Mouse (Mus musculus) gastrocnemius, adult 2 months (tissue): ENCODE measurements around the gene Hebp1. TPM values are rescaled to one million over a fixed set of nuclear protein-coding genes. Genes with fewer than 3 reads are reported as not detected.

Experiments used
- DNase-seq: peaks from one replicate; pipeline ENCODE4 v3.0.0; 2022
- H3K27ac ChIP-seq: fragments of 200-600 bp; 2 replicates; pipeline ENCODE4 v1.8.1; 2022; ENCODE audit warnings: mild to moderate bottlenecking
- H3K4me3 ChIP-seq: fragments of 200-600 bp; 2 replicates; pipeline ENCODE4 v1.8.1; 2022; ENCODE audit warnings: mild to moderate bottlenecking, moderate library complexity
- CTCF ChIP-seq: fragments of 200-600 bp; IDR thresholded peaks from 2 replicates; pipeline ENCODE4 v1.8.1; 2022; ENCODE audit warnings: antibody characterized with exemption, mild to moderate bottlenecking, moderate library complexity
- intact Hi-C: fragments of 180-260 bp; cut with DNase I; formaldehyde crosslinking; loops from one replicate; pipeline ENCODE4 v1.15.1; 2025
- total RNA-seq, 2 experiments: library from RNA; stranded (reverse); gene quantifications; 2 replicates each; pipeline ENCODE4 v1.2.3; 2021

The Hebp1 gene
- total RNA-seq, 2 experiments from 2014 or later, result 3.8 to 10.3 TPM

- intact Hi-C loops, result no loop called here
- no peak for DNase-seq
- no peak for TF ChIP-seq CTCF
- Histone ChIP-seq H3K4me3 (no peak overlapping the region), H3K27ac (no peak overlapping the region)
These were observed 20.5 kb upstream of the Hebp1 start for GRCm38 (mm10) chr6:135218330-135218729.

GRCm38 (mm10) chr6:135212666-135213065 is 14.8 kb upstream of the Hebp1 start:
- no peak overlapping the region for H3K27ac ChIP-seq
- no peak for DNase-seq
- TF ChIP-seq CTCF, result no peak
- intact Hi-C loops, result no loop called here
- no peak overlapping the region for H3K4me3 ChIP-seq

DNA sequence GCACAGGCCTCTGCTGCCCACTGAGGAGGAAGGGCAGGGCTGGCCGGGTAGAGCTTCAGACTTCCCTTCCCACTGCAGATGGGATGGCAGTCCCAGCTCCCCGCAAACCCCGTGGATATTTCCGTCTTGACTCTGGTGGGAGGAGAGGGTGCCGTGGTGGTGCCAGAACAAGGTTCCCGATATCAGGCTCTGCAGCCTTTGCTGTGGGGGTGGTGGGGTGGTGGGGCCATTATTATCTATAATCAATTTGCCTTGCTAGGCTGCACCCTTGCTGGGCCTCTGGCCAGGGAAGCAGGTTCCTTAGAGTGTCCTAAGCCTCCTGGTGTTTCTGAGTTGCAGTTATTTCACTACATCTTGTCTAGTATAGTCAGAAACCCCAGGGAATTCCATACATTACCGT is 13.3 kb upstream of the Hebp1 start:
- intact Hi-C loops, result no loop called here
- TF ChIP-seq CTCF, result no peak
- no peak for DNase-seq
- no peak overlapping the region for H3K4me3 ChIP-seq
- no peak overlapping the region for H3K27ac ChIP-seq

GRCm38 (mm10) chr6:135206909-135207308 is 9.1 kb upstream of the Hebp1 start:
- no peak for TF ChIP-seq CTCF
- no peak overlapping the region for H3K4me3 ChIP-seq
- H3K27ac ChIP-seq, result no peak overlapping the region
- intact Hi-C loops, result no loop called here
- no peak for DNase-seq

DNA sequence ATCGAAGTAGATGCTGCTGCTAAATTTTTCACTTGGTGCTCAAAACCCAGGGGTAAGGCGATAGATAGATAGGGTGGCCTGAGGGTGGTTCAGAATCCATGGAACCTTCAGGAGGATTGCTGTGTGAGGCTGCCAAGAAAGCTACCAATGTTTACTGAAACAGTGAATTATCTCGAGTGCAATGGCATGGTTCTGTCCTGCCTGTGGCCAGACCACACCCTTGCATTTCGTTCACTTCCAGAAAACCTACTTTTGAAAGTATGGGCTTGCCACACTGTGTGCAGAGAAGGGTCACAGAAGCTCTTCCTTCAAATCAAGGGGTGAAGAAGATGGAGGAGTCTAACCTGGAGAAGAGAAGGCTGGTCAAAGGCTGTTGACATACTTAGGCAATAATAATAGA is 8.0 kb upstream of the Hebp1 start:
- Histone ChIP-seq H3K27ac (no peak overlapping the region), H3K4me3 (no peak overlapping the region)
- no peak for TF ChIP-seq CTCF
- intact Hi-C loops, result no loop called here
- no peak for DNase-seq

GRCm38 (mm10) chr6:135204869-135205268 is 7.0 kb upstream of the Hebp1 start:
- Histone ChIP-seq H3K4me3 (no peak overlapping the region), H3K27ac (no peak overlapping the region)
- no peak for TF ChIP-seq CTCF
- DNase-seq, result no peak
- intact Hi-C loops, result no loop called here

DNA sequence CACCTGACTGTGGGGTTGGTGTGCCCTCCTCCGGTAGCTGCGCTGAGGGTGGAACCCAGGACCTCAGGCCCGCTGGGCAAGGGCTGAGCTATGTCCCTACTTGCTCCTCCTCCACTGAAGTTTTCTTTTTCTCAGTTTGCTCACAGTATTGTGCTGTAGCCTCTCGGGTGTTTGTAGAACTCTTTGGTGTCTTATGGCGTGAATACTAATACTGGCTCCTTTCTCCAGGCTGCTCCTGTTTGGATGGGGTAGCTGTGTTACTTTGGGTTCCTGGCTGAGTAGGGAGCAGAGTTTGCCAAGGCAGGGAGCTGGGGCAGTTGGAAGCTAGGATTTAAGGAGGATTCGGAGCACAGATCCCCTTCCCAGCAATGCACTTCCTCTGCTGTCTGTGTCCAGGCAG is 5.9 kb upstream of the Hebp1 start:
- intact Hi-C loops, result no loop called here
- Histone ChIP-seq H3K4me3 (no peak overlapping the region), H3K27ac (no peak overlapping the region)
- no peak for TF ChIP-seq CTCF
- DNase-seq, result no peak

GRCm38 (mm10) chr6:135202668-135203067 is 4.8 kb upstream of the Hebp1 start:
- H3K27ac ChIP-seq, result no peak overlapping the region
- no peak overlapping the region for H3K4me3 ChIP-seq
- TF ChIP-seq CTCF, result no peak
- DNase-seq, result no peak
- intact Hi-C loops, result no loop called here

DNA sequence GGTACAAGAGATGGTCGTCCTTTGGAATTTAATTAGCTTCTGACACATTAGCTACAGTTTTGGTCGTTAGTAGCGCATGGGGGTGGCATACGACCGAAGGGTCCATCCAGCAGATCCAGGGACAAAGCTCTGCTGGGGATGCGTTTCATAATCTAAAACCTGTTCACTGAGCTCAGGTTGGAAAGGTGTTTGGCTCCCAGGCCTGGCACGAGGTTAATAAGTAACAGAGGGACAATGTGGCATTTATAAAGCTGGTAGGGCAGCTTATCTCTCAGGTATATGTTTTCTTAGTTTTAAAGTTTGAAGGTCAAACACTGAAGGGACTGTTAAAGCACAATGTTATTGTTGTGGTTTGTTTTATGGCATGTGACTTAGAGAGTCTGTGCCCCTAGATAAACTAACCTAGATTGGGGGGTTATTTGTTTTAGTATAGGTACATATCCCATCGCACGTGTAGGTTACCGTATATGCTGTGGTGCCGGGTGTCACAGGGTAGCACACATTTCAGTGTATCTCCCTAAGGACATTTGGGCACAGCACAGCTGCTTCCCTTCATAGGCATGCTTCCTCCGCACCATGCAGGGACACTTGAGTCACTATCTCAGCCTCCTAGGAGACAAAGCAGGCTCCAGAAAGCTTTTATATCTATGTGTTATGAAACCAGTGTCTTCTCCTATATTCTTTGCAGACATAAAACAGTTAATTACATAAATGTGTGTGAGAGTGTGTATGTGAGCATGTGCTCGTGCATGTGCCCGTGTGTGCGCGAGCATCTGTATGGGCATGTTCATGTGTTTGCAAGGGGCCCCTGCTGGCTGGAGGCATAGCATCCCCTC is 2.5 kb upstream of the Hebp1 start:
- DNase-seq, result no peak
- intact Hi-C loops, result no loop called here
- no peak for TF ChIP-seq CTCF

DNA sequence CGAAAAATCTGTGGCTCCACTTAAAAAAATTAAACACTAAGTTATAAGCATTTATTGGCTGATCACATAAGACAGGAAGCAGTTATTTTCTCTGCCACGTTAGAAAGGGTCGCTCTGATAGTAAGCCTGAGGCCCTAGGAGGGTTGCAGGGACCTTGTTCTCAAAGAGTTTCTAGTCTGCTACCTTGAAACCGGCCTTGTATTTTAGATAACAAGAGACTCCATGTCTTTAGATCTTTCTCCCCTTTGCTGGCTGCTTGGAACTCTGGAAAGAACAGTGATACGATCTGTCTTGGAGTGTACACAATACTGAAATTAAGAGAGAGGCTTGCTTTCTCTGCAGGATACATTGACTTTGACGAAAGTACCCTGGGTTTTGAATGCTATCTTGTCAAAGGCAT is 904 bp upstream of the Hebp1 start:
- TF ChIP-seq CTCF, result no peak
- intact Hi-C loops, result no loop called here
- Histone ChIP-seq H3K4me3 (peak overlapping the region; percentile 96), H3K27ac (no peak overlapping the region)
- DNase-seq, result no peak

More for the DNA sequence above, 2.5 kb upstream of the Hebp1 start:
- Histone ChIP-seq H3K27ac (no peak overlapping the region), H3K4me3 (no peak overlapping the region)

DNA sequence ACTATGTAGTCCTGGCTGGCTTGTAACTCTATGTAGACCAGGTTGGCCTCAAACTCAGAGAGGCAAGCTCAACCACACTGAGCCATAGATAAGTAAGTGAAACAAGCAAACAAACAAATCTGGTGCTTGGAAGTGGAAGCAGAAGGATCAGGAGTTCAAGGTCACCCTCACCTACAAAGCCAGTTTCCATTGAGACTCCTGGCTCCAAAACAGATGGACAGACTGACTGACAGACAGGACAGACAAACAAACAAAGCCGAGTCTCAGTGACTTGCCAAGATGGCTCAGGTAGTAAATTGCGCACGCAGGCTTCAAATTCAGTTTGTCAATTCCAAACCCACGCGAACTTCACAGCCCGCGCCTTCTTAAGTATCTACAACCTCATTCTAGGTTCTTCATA is 376 bp downstream of the Hebp1 start:
- intact Hi-C loops, result no loop called here
- no peak for TF ChIP-seq CTCF
- DNase-seq, result no peak
- Histone ChIP-seq H3K4me3 (peak overlapping the region; percentile 96), H3K27ac (no peak overlapping the region)

DNA sequence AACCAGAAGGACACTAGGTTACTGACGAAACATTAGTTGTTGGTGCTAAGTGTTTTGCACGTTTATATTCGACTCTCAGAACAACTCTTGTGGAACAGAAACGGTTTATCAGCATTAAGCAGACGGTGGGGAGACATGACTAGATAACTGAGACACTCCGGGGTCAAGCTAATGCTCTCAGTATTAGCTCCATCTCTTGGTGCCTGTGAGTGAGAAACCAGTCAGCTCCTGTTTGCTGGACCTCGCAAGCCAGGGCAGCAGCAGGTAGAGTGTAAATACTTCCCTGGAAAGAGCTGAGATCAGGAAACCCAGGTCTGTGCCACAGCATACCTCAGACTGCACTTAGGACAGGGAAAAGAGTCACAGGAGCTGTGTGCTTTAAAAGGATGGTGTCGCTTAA is 1.1 kb downstream of the Hebp1 start:
- intact Hi-C loops, result no loop called here
- Histone ChIP-seq H3K4me3 (no peak overlapping the region), H3K27ac (no peak overlapping the region)
- DNase-seq, result no peak
- no peak for TF ChIP-seq CTCF

DNA sequence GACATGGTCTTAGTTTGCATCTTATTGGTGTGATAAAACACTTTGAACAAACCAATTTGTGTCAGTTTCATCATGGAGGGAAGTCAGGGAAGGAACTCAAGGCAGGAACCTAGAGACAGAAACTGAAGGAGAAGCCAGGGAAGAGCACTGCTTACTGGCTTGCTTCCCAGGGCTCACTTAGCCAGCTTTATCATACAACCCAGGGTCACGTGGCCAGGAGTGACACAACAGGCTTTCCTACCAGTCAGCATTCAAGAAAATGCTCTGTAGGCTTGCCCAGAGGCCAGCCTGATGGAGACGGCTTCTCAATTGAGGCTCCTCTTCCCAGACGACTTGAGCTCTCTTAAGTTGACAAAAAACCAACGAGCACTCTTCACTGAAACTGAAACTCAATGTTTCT is 2.9 kb downstream of the Hebp1 start:
- TF ChIP-seq CTCF, result no peak
- Histone ChIP-seq H3K27ac (no peak overlapping the region), H3K4me3 (no peak overlapping the region)
- no peak for DNase-seq
- intact Hi-C loops, result no loop called here

DNA sequence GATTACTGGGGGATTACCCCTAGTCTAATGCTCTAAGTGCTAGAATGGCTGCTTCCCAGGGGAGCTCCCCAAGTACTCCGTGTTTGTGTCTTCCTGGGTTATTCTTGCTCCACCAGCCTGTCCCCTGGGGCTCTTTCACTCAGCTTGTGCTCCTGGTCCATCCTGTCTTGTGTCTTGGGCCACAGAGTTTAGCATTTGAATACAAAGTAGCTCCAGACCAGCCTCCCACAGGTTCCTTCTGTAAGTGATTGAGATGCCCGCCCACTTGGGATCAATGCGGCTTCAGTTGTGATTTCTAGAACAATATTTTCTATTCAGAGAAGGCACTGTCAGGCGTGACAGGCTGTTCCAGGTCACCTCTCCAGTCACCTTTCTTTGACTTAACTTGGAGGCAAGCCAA is 4.1 kb downstream of the Hebp1 start:
- no peak for DNase-seq
- H3K4me3 ChIP-seq, result no peak overlapping the region
- intact Hi-C loops, result no loop called here
- no peak overlapping the region for H3K27ac ChIP-seq
- no peak for TF ChIP-seq CTCF
